Comparison of ENCODE assay signal across 20 mouse cellular contexts in the genomic region with DNA sequence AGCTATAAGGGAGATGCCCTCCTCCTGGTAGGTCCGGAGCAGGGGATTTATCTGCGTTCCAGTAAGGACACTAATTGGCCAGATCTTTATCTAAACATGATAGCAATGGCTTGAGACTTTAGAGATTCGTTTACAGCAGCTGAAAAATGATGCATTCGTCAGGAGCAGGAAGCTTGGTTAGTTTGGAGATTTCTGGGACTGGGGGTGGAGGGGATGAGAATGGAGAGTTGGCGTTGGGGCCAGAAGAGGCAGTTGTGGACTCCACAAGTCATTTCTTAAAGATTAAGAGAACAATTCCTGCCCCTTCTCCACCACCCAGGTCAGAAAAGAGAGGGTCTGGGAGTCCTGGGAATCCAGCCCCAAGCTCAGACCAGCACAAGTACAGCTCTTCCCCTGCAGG. TPM values are rescaled to one million over a fixed set of nuclear protein-coding genes. Genes with fewer than 3 reads are reported as not detected.
DNase-seq lines count a peak whose midpoint lies in the region; ATAC-seq and TF ChIP-seq lines count a peak whose summit lies in the region.
"Had no signal": no experiment of that assay in that cellular context is flagged by ENCODE, and none has a peak within 500 bp of the region (broad histone marks: within the 10 kb centered on the region; RNA-seq: fewer than 3 reads in every experiment).

No protein-coding gene starts in this region.

- H3K27ac ChIP-seq in intestine, postnatal 0 days (ENCODE audit: low read depth, low read length): no peak overlapping the region
- H3K27ac ChIP-seq in intestine, embryonic 15.5 days: no peak overlapping the region
- no peak overlapping the region for H3K27ac ChIP-seq in midbrain, embryonic 11.5 days (ENCODE audit: low read depth, low read length)
- no peak overlapping the region for H3K27ac ChIP-seq in midbrain, embryonic 14.5 days (replicated peaks; ENCODE audit: low read depth, low read length)
- H3K27ac ChIP-seq in embryonic facial prominence, embryonic 10.5 days (replicated peaks): no peak overlapping the region
- H3K27ac ChIP-seq: embryonic facial prominence, embryonic 12.5 days; forebrain, embryonic 13.5 days; forebrain, embryonic 15.5 days had no signal

- intact Hi-C loops in left cerebral cortex, postnatal 36 days (cut with DNase I): no loop called here

- ATAC-seq in intestine, postnatal 0 days: no peak
- no peak for ATAC-seq in intestine, embryonic 15.5 days
- no peak for ATAC-seq in midbrain, embryonic 11.5 days (ENCODE audit: low FRiP score)
- no peak for ATAC-seq in midbrain, embryonic 14.5 days (ENCODE audit: low FRiP score, low TSS enrichment)
- ATAC-seq: forebrain, embryonic 13.5 days; forebrain, embryonic 15.5 days; forebrain, postnatal 0 days had no signal

- no peak for TF ChIP-seq CTCF in intestine, postnatal 0 days (IDR thresholded peaks at IDR 0.05; ENCODE audit: low read depth)

- H3K4me3 ChIP-seq in intestine, postnatal 0 days (ENCODE audit: low read depth, low read length): no peak overlapping the region
- H3K4me3 ChIP-seq in intestine, embryonic 15.5 days (replicated peaks): no peak overlapping the region
- no peak overlapping the region for H3K4me3 ChIP-seq in midbrain, embryonic 11.5 days (ENCODE audit: low read depth, low read length)
- no peak overlapping the region for H3K4me3 ChIP-seq in midbrain, embryonic 14.5 days (replicated peaks; ENCODE audit: low read depth, low read length)
- H3K4me3 ChIP-seq in embryonic facial prominence, embryonic 10.5 days: no peak overlapping the region
- H3K4me3 ChIP-seq: embryonic facial prominence, embryonic 12.5 days; forebrain, embryonic 13.5 days; forebrain, embryonic 15.5 days had no signal

- no peaks in the 10 kb centered on the region for H3K9me3 ChIP-seq in intestine, postnatal 0 days (ENCODE audit: control insufficient read depth)
- no peaks in the 10 kb centered on the region for H3K9me3 ChIP-seq in intestine, embryonic 15.5 days
- no peaks in the 10 kb centered on the region for H3K9me3 ChIP-seq in midbrain, embryonic 11.5 days (ENCODE audit: control insufficient read depth, low read length)
- H3K9me3 ChIP-seq in midbrain, embryonic 14.5 days (ENCODE audit: control insufficient read depth, low read length): no peaks in the 10 kb centered on the region
- no peaks in the 10 kb centered on the region for H3K9me3 ChIP-seq in embryonic facial prominence, embryonic 10.5 days
- H3K9me3 ChIP-seq: embryonic facial prominence, embryonic 12.5 days; forebrain, embryonic 13.5 days; forebrain, embryonic 15.5 days had no signal

- H3K9ac ChIP-seq in intestine, postnatal 0 days (ENCODE audit: low read depth, low read length): no peak overlapping the region
- H3K9ac ChIP-seq in intestine, embryonic 15.5 days: no peak overlapping the region
- no peak overlapping the region for H3K9ac ChIP-seq in midbrain, embryonic 11.5 days (ENCODE audit: low read length)
- no peak overlapping the region for H3K9ac ChIP-seq in midbrain, embryonic 14.5 days (replicated peaks; ENCODE audit: low read length)
- H3K9ac ChIP-seq: embryonic facial prominence, embryonic 12.5 days; forebrain, embryonic 13.5 days; forebrain, embryonic 15.5 days; forebrain, postnatal 0 days had no signal

- peaks cover 95% of the 10 kb centered on the region for H3K27me3 ChIP-seq in intestine, postnatal 0 days (replicated peaks; ENCODE audit: control insufficient read depth, insufficient read depth, low read length)
- H3K27me3 ChIP-seq in intestine, embryonic 15.5 days (replicated peaks): peaks cover 70% of the 10 kb centered on the region
- peaks cover 97% of the 10 kb centered on the region for H3K27me3 ChIP-seq in midbrain, embryonic 11.5 days (ENCODE audit: control insufficient read depth, insufficient read depth, low read length)
- peaks cover 97% of the 10 kb centered on the region for H3K27me3 ChIP-seq in midbrain, embryonic 14.5 days (ENCODE audit: control insufficient read depth, insufficient read depth, low read length)
- H3K27me3 ChIP-seq in embryonic facial prominence, embryonic 10.5 days (replicated peaks; ENCODE audit: low read depth, poor library complexity, severe bottlenecking): peaks cover 100% of the 10 kb centered on the region

- WGBS in intestine, postnatal 0 days: 28% methylated on average over 5 of the region's 5 CpGs
- WGBS in intestine, embryonic 15.5 days: 29% methylated on average over 5 of the region's 5 CpGs
- WGBS in midbrain, embryonic 11.5 days: 1% methylated on average over 5 of the region's 5 CpGs
- 3% methylated on average over 5 of the region's 5 CpGs for WGBS in midbrain, embryonic 14.5 days
- WGBS in embryonic facial prominence, embryonic 10.5 days: 3% methylated on average over 5 of the region's 5 CpGs

- peak; percentile 91 for DNase-seq in midbrain, embryonic 11.5 days (ENCODE audit: low spot score, missing footprints)
- no peak for DNase-seq in midbrain, embryonic 14.5 days
- DNase-seq in embryonic facial prominence, embryonic 10.5 days (ENCODE audit: low spot score): peak; percentile 13
- DNase-seq in left cerebral cortex, postnatal 36 days (ENCODE audit: low spot score in 2 of 2): no peak
- DNase-seq: adrenal gland, adult 2 months; adrenal gland, postnatal 10 days; adrenal gland, postnatal 25 days; cerebellum, adult 11 months; cerebellum, adult 18-20 months; cerebellum, adult 8-10 months; cerebellum, adult 9-11 months; cerebellum, postnatal 14 days; cerebellum, postnatal 36 days; forebrain, postnatal 0 days had no signal

- H3K4me2 ChIP-seq in intestine, postnatal 0 days (replicated peaks; ENCODE audit: low read depth): 0 out of 2 replicates have a peak overlapping the region, but pooled peaks have one; percentile 9
- H3K4me2 ChIP-seq in intestine, embryonic 15.5 days (replicated peaks): no peak overlapping the region
- no peak overlapping the region for H3K4me2 ChIP-seq in midbrain, embryonic 11.5 days
- H3K4me2 ChIP-seq in midbrain, embryonic 14.5 days (ENCODE audit: low read length): no peak overlapping the region
- H3K4me2 ChIP-seq: embryonic facial prominence, embryonic 12.5 days; forebrain, embryonic 13.5 days; forebrain, embryonic 15.5 days had no signal

- 0 out of 2 replicates have a peak, but pooled peaks cover 3% of the 10 kb centered on the region for H3K4me1 ChIP-seq in intestine, postnatal 0 days (replicated peaks; ENCODE audit: control insufficient read depth, insufficient read depth, low read length)
- H3K4me1 ChIP-seq in intestine, embryonic 15.5 days (replicated peaks): peaks cover 32% of the 10 kb centered on the region
- H3K4me1 ChIP-seq in midbrain, embryonic 11.5 days (ENCODE audit: control insufficient read depth, insufficient read depth, low read length): no peaks in the 10 kb centered on the region
- no peaks in the 10 kb centered on the region for H3K4me1 ChIP-seq in midbrain, embryonic 14.5 days (ENCODE audit: control insufficient read depth, insufficient read depth, low read length)
- peaks cover 13% of the 10 kb centered on the region for H3K4me1 ChIP-seq in embryonic facial prominence, embryonic 10.5 days
- H3K4me1 ChIP-seq: embryonic facial prominence, embryonic 12.5 days had no signal

- H3K36me3 ChIP-seq in intestine, postnatal 0 days (ENCODE audit: control insufficient read depth, insufficient read depth): no peaks in the 10 kb centered on the region; the same call in 1 of the 2 replicates
- no peaks in the 10 kb centered on the region for H3K36me3 ChIP-seq in intestine, embryonic 15.5 days
- no peaks in the 10 kb centered on the region for H3K36me3 ChIP-seq in midbrain, embryonic 11.5 days (ENCODE audit: control insufficient read depth, insufficient read depth, low read length)
- no peaks in the 10 kb centered on the region for H3K36me3 ChIP-seq in midbrain, embryonic 14.5 days (ENCODE audit: control insufficient read depth, insufficient read depth, low read length)
- H3K36me3 ChIP-seq in embryonic facial prominence, embryonic 10.5 days (replicated peaks): no peaks in the 10 kb centered on the region
- H3K36me3 ChIP-seq: embryonic facial prominence, embryonic 12.5 days; forebrain, embryonic 15.5 days had no signal

RNA-seq across cellular contexts. Expression of a gene that starts 8.6 kb away (rescaled TPM):
- 54.3 and 56.9 TPM in 2 replicates for polyA plus RNA-seq in intestine, postnatal 0 days (2015; fragmentation: Nextera tagmentation; extraction: Ambion mirVana)
- 80.9 and 88.1 TPM in 2 replicates for polyA plus RNA-seq in intestine, embryonic 15.5 days (2015; fragmentation: Nextera tagmentation; extraction: Ambion mirVana)
- 0.60 and 0.77 TPM in 2 replicates for polyA plus RNA-seq in midbrain, embryonic 11.5 days (2014; fragmentation: Nextera tagmentation; extraction: Ambion mirVana)
- polyA plus RNA-seq in midbrain, embryonic 14.5 days (2014; fragmentation: Nextera tagmentation; extraction: Ambion mirVana): 0.30 and 0.62 TPM in 2 replicates
- 3.7 and 4.1 TPM in 2 replicates for polyA plus RNA-seq in embryonic facial prominence, embryonic 10.5 days (2016; fragmentation: Nextera tagmentation; extraction: Ambion mirVana)
- not detected for total RNA-seq in left cerebral cortex, postnatal 36 days (2021)
- total RNA-seq: adrenal gland, adult 2 months; adrenal gland, postnatal 25 days; MEL had no signal
- polyA plus RNA-seq: adrenal gland, adult 2 months had no signal

Comparison
In these comparisons a context has a peak if more than half of its experiments do, and no peak if none do; other contexts are left out.
1. DNase-seq: peak in midbrain, embryonic 11.5 days (single experiment) and embryonic facial prominence, embryonic 10.5 days (single experiment); none in midbrain, embryonic 14.5 days (single experiment) and left cerebral cortex, postnatal 36 days (0 of 2).
2. RNA of a gene that starts 8.6 kb away (polyA plus RNA-seq): 80.9 to 88.1 TPM in intestine, embryonic 15.5 days and 54.3 to 56.9 TPM in intestine, postnatal 0 days; 3.7 to 4.1 TPM in embryonic facial prominence, embryonic 10.5 days, 0.30 to 0.62 TPM in midbrain, embryonic 14.5 days and 0.60 to 0.77 TPM in midbrain, embryonic 11.5 days; every median in the first group is over 10 times any median in the second.